Mouse (Mus musculus) mouse trophoblast stem cell (cell line): ENCODE measurements at regions not wholly inside any gene's neighbourhood (a gene's known extent, or its start where the extent isn't known, plus 50 kb on each side); places are given as distances from the start of the nearest gene placed in this dataset.
"Not testable (repeated sequence)": the region's sequence is repeated elsewhere in the genome, so short reads cannot be mapped to it uniquely, and the experiment has no call there.

ENCODE experiments used
- in situ Hi-C, 2 experiments: fragments of 300-500 bp; cut with MseI, MboI; formaldehyde crosslinking; loops; 2 replicates in 1 of 2; 3 replicates in 1 of 2; pipeline ENCODE4 v1.15.1; 2025

DNA sequence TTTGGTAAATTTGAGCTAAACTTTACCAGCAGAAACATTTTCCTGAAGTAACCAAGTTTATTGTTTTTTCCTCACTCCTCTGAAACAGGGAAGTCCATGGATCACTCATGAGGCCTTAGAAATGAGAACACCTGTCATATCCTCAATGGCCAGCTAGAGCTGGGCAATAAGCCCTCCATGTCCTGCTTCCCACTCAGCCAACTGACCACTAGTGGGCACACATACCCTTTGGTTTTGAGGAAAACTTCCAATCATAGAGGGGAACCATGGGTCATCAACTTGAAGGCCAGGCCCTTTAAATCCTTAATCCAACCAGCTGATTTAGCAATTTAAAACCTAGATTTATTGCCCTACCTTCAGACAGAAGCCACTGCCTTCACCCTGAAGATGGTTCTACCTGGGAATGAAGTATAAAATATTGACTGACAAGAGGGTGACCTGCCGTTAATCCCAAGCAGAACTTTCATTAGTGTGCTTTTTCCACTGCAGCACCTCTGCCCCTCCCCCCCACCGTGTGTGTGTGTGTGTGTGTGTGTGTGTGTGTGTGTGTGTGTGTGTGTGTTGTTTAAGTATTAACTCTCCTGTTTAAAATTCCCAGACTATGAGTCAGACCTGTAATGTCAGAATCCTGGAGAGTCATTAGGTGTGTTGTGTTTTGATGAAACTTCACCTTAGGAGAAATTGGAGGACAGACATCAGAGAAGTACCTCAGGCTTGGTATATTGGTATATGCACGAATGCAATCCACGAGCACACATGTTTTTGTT, 312.3 kb downstream of the Hdgfl1 start:
- in situ Hi-C loops: no loop called here

DNA sequence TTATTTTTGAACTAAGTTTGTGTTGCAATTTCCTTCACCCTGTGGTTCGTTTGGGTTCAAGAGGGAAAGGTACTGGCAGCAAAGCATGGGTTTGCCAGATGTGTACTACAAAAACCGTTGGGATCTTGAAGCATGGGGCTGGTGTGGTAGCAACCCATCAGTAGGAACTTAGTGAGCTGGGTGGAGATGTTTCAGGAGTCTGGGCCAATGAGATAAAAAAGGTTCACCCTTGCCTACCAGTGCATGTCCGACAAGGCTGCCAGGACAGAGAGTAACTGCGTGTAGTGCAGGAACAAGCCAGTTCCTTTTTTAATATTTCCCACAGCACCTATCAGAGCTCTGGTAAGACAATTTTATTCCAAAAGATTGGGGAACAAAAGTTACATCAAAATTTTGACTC, 343.3 kb downstream of the Hdgfl1 start:
- in situ Hi-C loops: no loop called here

DNA sequence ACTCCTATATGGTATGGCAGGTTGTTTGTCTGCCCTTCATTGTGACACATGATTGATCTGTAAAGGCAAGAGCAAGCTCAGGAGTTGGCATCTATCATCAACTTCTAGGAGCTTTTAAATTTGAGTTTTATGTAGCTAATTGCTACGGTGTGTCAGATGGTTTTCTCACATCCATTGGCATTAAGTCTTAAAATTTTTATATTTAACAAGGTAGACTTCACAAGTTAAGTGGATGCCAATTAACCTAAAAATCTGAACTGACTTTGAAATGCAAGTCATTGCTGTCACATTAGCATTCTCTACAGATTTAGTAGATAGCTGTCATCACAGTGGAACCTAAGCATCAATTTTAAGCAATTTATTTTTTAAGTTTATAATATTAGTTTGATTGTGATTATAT, 345.5 kb downstream of the Hdgfl1 start:
- in situ Hi-C loops: no loop called here

DNA sequence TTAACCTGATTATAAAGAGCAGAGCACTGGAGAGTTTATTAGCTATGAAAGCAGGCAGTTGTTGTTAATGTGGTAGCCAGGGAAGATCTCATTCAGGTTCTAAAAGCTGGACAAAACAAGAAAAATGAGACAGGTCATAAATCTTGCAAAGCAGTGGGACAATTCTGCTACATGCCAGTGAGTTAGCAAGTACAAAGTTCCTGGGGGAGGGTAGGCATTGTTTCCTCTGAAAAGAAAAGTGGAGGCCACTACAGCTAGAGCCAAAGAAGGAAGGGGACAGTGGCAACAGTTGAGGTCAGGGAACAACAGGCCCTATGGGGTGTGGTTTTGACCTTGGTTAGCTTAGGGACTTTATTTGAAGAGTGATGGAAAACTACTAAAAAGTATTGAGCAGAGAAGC, 364.2 kb downstream of the Hdgfl1 start:
- in situ Hi-C loops: no loop called here

DNA sequence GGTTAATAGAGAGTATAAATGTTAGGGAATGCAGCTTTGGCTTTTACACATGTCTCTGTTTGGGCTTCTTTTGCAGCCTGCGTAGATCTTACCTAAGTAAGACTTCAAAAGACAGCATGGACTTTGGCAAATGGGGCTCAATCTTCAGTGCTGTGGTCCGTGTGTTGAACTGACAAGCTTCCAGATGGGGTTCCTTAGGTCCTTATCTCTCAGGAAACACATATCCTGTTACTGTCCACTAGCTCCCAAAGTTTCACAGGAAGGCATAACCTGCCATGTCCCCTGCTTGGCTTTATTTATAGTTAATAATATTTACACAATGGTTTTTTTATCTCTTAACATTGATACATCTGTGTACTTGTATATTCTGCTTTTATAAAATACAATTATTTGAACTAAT, 365.3 kb downstream of the Hdgfl1 start:
- in situ Hi-C loops: no loop called here

DNA sequence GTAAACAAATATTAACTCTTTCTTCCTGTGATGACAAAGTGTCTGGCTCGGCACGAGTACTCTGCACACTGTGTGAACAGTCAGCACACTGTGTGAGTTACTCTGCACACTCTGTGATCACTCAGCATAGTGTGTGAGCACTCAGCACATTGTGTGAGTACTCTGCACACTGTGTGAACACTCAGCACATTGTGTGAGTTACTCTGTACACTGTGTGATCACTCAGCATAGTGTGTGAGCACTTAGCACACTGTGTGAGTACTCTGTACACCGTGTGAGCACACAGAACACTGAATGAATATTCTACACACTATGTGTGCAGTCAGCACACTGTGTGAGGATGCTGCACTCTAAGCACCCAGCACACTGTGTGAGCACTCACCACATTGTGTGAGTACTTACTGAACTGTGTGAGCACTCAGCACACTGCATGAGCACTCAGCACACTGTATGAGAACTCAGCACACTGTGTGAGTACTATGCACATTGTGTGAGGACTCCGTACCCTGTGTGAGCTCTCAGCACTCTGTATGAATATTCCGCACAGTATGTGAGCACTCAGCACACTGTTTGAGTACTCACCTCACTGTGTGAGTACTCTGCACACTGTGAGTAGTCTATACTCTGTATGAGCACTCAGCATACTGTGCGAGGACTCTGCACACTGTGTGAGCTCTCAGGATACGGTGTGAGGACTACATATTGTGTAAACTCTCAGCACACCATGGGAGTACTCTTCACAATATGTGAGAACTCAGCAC, 381.9 kb downstream of the Hdgfl1 start:
- in situ Hi-C loops: no loop called here

DNA sequence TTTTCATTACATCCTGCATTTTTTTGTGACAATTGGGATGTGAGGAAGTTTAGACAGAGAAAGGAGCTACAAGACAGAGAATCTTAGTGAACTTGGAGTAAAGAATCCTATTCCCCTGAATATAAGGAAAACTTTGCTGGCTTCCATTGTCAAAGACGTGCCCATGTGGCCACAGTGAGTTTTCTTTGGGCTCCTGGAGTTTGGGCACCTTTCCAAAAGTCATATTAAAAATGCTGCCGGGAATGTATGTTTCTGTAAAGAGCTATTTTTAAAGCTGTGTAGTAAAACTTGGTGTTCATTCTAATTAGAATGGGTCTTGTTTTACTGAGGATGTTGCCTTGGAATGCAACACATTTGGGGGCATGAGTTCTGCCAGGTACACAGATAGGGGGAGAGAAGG, 387.3 kb downstream of the Hdgfl1 start:
- in situ Hi-C loops: no loop called here

DNA sequence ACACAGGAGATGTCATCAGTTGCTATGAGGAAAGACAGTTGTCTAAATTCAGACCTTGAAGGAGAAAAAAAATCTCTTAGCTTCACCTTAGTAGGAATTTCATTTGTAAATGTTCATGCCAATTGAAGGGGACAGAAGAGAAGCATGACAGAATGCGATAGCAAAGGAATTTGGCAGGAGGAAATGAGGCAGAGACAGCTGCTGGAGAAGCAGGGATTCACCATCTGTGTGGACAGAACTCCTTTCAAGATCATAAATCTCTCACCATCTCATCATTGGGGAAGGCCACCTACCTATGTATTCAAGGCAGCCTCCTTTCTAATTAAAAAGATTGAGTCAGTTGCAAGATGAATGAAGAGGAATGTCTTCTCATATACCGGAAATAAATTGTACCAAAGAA, 387.8 kb downstream of the Hdgfl1 start:
- in situ Hi-C loops: no loop called here

DNA sequence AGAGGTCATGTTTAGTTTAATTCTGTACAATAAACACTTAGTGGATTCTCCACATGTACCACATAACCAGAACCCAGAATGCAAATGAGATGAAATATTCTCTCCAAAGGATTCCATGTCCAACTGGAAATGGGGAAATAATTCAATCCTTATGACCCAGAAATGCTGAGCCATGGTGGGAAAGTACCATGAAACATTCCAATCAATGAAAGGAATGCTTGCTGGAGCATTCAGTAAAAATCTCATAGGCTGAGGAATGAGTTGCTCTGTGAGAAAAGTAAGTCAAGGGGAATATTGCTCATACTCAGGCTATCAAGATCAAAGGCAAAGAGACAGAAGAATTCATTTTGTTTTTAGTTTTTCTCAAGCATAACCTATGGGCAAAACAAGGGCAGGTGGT, 394.4 kb downstream of the Hdgfl1 start:
- in situ Hi-C loops: no loop called here

DNA sequence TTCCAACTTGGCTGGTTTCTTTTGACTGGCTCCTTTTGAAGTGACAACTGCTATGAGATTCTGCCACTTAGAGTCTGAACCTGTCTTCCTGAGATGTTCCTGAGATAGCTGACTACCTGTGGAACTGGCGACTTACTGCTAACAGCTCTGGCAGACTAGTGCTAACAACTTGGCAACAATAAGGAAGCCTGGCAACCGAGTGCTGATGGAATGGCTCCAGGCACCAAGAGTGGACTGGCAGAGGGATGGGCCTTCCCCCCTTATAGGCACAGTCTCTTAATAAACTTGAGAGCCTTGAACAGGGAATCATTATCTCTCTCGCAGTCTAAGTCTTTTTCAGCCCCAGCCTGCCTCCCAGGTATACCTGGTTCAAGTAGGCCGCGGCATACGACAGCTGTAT, 404.1 kb downstream of the Hdgfl1 start:
- in situ Hi-C loops: not testable (repeated sequence)

DNA sequence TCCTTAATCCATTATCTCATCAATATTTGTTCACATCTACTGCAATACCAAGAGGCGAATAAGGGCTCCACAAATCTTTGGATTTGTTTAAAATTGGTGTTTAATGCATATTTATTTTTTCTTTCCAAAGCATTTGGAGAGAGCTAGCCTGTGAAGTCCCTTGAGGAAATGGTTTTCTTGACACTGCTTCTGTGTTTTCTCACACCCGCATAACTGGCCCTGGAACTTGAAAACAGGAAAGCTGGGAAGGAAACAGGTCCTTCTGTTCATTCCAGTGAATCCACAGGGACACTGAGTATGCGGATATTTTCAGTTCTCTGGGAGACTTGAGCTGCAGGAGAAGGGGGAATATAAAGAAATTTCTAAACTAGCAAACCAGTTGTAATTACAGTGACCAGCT, 413.6 kb downstream of the Hdgfl1 start:
- in situ Hi-C loops: no loop called here

DNA sequence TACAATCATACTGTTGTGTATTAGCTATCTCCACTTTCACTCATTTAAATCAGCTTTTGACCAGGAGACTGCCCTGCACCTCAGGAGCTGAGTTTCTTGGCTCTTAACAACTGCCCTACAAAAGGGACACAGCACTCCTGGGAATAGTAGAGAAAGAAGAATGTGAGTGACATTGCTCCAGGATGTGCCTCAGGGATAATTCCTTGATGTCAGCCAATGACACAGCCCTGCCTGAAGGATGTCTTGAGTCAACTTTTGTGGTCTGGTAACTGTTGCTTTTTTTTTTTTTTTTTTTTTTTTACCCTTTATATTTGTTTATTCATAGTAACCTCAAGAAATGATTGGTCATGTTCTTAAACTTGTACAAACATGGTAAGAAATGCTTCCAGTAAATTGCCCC, 415.5 kb downstream of the Hdgfl1 start:
- in situ Hi-C loops: no loop called here

DNA sequence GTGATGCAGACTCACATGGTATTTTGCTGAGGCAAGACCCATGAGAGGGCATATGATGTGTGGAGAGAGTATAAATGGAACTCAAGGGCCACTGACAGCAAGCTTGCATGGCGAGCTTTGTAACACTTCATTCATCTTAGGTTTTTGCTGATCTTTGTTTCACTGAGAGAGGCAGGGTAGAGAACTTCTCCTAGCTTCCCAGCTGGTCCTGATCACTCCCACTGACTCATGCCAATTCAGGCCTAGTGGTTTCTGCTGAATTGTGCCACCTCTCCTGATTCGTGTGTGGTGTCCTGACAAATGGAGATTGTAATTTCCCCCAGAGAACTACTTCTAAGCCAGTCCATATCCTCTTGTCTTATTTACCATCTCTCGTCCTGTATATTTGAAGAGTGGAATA, 419.5 kb downstream of the Hdgfl1 start:
- in situ Hi-C loops: no loop called here

DNA sequence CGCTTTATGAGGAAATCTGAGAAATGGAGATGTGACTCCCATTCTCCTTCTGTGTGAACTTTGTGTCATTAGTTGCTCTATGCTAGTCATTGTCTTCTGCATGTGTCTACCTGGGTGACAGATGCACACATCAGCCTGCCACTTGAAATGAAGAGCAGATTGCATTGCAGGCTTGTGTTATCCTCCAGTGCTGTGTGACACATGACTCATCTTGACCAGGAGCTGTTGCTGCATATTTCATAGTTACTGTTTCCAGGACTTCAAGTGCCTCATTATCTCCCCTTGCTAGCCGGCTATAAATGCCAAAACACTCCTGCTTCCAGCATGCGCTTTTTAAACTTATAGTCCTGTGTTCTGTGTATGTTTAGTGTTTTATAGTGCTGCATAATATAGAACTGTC, 431.2 kb downstream of the Hdgfl1 start:
- in situ Hi-C loops: no loop called here

DNA sequence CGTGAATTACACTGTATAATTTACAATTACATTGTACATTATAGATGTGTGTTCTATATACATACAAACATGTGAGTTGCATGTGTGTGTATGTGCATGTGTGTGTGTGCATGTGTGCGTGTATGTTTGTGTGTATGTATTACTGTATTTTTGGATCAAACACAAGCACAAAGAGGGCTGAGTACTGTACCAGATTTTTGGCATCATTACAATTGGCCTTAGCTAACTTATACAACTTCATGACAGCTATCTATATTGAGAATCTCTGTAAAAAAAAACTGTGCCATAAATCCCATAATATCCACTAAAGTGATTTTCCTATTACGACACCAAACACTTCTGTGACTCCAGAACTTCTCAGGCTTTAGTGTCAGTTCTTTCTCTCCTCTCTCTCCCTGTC, 444.9 kb downstream of the Hdgfl1 start:
- in situ Hi-C loops: no loop called here

DNA sequence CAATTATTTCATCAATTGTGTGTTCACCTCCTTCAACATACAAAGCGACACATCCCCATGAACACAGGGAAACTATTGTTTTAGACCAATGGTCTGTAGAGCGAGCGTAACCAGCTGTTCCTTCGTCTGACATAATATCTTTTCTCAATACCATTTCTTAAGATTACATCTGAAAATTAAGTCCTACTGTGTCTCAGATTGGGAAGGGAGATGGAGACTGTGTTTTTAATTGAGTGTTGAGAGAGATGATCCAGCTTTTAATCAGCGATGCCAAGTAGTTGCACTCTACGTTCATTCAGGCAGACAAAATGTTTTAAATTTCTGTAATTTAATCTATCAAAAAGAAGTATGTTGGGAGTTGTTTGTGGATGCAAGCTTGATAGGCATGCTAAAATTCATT, 445.3 kb downstream of the Hdgfl1 start:
- in situ Hi-C loops: no loop called here

DNA sequence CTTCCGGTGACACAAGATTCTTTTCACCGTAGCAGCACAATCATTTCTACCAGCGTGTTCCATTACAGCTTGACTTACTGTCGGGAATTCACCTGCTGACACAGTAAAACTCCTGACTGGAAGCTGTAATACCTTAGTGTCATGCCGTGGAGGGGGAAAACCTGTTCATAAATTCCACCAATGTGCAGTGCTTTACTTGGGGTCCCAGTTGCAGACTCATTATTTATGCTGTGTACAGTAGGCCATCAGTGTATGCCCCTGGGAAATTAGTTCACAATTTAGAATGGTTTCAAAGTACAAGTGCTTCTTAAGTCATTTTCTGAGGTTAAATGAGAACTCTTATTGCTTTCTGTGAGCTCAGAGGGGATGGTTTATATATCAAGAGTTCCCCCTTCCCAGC, 451.4 kb downstream of the Hdgfl1 start:
- in situ Hi-C loops: no loop called here

DNA sequence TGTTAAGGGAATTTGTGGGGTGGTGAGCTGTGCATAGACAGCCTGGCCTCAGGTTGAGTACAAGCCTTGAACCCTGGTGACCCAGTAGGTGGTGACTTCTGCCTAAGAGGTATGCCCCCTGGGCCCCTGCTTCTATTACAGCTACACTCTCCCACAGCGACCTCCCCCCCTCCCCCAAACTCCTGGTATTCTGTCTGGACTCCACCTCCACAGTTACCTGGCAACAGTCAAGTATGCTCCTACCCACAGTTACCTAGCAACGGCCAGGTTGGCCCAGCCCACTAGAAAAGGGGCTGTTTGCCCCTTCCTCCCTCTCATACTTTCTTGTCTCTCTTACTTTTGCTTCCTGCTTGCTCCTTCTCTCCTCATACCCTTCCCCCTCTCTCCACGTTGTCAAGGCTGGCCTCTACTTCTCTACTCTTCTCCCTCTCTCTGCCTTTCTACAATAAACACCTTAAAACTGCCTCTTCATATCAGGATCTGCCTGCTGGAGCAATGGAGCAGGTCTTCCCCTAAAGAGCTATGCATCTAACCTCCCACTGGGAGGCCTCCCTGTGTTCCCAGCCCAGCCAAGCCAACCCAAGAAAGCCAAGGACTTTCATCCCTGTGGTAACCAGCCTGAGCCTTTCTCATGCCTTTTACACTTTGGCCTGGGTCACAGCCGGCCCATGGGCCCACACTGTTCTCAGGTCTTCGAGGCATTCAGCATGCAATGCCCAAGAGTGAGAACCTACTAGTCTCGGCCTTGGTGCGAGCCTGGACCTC, 457.5 kb downstream of the Hdgfl1 start:
- in situ Hi-C loops: no loop called here

DNA sequence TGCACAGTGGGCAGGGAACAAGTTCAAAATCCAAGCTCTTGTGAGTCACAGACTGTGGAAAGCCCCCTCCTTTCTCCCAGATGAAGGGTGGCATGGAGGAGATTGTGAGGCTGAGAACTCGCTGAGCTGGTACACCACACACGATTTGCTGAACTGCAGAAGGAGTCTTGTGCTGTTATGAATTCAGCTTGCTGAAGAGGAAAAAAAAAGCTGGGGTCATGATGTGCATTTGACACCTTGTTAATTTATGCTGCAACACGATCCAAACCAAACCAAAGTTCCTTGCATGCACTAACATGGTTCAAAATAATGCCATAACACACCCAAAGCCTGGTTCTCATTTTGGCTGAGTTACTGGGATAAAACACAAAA, 485.9 kb downstream of the Hdgfl1 start:
- in situ Hi-C loops: no loop called here

DNA sequence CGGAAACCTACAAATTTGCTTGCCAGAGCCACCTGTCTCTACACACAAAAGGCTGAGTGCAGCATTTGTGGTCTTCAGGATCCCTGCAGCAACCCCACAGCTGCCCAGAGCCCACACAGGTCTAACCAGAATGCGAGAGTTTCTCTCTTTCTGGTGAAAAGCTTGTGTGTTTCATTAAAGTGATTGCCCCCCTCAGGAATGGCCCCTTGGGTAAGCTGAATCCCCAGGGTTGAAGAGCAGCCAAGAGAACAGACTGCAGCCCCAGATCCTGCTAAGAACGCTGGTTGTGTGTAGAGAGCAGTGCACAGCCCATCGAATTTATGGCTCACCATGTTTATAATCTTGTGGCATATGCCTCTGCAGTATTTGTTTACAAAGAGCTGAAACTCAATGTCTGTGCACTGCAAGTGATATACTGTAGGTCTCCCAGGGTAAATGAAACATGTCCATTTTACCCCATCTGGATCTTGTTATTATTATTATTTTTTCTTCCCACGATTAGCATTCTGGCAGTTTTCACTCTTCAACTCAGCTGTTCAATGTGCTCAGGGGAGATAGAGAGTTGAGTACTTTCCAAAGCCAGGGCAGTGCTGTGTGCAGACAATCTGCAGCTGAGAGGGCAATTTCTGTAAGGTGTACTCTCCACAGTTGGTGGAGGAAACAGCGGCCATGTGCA, 486.4 kb downstream of the Hdgfl1 start:
- in situ Hi-C loops: no loop called here

DNA sequence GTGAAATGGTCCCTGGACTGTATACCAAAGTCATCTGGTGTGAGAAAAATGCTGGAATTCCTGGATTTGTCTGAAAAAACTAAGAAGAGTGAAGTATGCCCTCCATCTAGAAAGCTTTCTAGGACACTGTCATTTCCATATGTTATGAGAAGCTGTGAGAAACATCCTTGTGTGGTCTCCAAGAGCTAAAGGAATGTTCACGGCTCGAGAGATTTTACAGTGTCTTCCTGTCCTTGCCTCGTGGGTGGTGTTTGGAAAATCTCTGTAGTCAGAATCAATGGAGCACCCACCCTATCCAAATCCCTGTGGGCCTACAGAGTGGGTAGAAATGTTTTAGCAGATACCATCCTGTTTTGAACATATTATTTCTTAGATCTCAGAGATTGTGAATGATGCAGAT, 487.7 kb downstream of the Hdgfl1 start:
- in situ Hi-C loops: no loop called here

DNA sequence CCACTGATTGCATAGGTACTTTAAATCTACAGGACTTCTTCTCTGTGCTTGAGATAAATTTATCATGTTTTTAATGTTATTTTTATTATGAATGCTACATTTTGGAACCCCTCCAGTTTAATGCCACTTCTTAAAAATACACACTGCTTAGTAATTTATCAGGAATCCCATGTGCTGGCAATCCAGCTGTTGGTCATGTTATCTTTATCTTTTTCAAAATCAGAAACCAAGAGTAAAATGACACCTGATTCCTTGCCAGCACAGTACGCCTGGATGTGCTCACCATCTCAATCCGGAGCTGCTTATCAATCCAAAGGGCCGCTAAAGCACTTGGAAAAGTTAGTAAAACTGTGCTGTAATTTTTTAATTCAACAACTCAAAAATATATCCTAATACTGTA, 497.1 kb downstream of the Hdgfl1 start:
- in situ Hi-C loops: no loop called here
